Mouse (Mus musculus): ENCODE results near the gene Alkbh5. TPM values are rescaled to one million over a fixed set of nuclear protein-coding genes. Genes with fewer than 3 reads are reported as not detected.

The Alkbh5 gene
- polyA plus RNA-seq, 1 experiment from 2014 or later, result 29.7 TPM

DNA sequence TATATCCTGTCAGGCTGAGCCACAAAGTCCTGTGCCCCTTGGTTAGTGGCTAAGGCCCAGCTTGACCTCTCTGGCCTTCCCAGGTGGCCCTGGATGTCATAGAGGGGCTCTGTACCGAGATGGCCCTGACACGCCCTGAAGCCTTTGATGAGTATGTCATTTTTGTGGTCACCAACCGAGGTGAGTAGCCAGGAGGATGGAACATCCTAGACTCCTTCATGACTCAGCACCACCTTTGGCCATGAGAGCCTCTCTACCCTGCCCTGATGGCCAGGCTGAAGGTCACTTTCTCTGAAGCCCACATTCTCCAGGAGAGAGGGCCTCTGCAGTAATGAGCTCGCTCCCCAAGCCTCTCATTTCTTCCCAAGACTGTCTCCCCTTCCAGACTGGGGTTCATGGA is 17.9 kb upstream of the Alkbh5 start:
- DNase-seq (ENCODE audit: low spot score), result no peak
- H3K27ac ChIP-seq (ENCODE audit: low read depth, low read length), result no peak overlapping the region
- WGBS, result 75% methylated on average over 4 of the region's 4 CpGs

DNA sequence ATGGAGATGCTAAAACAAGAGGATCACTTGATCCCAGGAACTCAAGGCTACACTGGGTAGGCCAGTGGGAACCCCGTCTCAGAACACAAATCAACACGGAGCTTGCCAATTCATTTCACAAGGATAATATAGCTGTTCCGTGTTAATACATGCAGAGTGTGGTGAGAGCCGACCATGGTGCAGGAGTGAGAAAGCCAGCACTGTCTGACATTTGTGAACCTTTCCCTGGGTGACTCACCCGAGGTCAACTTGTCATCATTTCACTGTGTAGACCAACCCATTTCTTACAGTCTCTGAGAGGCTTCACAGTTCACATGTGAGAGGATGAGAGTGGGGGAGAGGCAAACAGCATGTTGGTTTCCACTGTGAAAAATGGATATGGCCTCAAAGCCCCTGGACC is 14.2 kb upstream of the Alkbh5 start:
- Histone ChIP-seq H3K27ac (ENCODE audit: low read depth, low read length) (no peak overlapping the region), H3K9me3 (ENCODE audit: control insufficient read depth, low read length) (no peaks in the 10 kb centered on the region), H3K4me3 (ENCODE audit: low read depth, low read length) (no peak overlapping the region), H3K4me1 (ENCODE audit: control insufficient read depth, insufficient read depth, low read length) (no peaks in the 10 kb centered on the region), H3K36me3 (ENCODE audit: control insufficient read depth, insufficient read depth, low read length) (no peaks in the 10 kb centered on the region), H3K27me3 (ENCODE audit: control insufficient read depth, insufficient read depth, low read length) (no peaks in the 10 kb centered on the region), H3K9ac (ENCODE audit: low read length) (no peak overlapping the region), H3K4me2 (ENCODE audit: low read depth) (no peak overlapping the region)
- DNase-seq (ENCODE audit: low spot score), result no peak
- no peak for ATAC-seq (ENCODE audit: insufficient read depth, low FRiP score, low TSS enrichment)
- WGBS, result 80% methylated on average over 5 of the region's 5 CpGs

More for the DNA sequence above, 17.9 kb upstream of the Alkbh5 start:
- no peak overlapping the region for H3K9ac ChIP-seq (ENCODE audit: low read length)
- H3K4me1 ChIP-seq (ENCODE audit: control insufficient read depth, insufficient read depth, low read length), result no peaks in the 10 kb centered on the region
- no peaks in the 10 kb centered on the region for H3K27me3 ChIP-seq (ENCODE audit: control insufficient read depth, insufficient read depth, low read length)
- no peak overlapping the region for H3K4me2 ChIP-seq (ENCODE audit: low read depth)
- no peaks in the 10 kb centered on the region for H3K9me3 ChIP-seq (ENCODE audit: control insufficient read depth, low read length)
- H3K4me3 ChIP-seq (ENCODE audit: low read depth, low read length), result no peak overlapping the region
- no peaks in the 10 kb centered on the region for H3K36me3 ChIP-seq (ENCODE audit: control insufficient read depth, insufficient read depth, low read length)
- no peak for ATAC-seq (ENCODE audit: insufficient read depth, low FRiP score, low TSS enrichment)

DNA sequence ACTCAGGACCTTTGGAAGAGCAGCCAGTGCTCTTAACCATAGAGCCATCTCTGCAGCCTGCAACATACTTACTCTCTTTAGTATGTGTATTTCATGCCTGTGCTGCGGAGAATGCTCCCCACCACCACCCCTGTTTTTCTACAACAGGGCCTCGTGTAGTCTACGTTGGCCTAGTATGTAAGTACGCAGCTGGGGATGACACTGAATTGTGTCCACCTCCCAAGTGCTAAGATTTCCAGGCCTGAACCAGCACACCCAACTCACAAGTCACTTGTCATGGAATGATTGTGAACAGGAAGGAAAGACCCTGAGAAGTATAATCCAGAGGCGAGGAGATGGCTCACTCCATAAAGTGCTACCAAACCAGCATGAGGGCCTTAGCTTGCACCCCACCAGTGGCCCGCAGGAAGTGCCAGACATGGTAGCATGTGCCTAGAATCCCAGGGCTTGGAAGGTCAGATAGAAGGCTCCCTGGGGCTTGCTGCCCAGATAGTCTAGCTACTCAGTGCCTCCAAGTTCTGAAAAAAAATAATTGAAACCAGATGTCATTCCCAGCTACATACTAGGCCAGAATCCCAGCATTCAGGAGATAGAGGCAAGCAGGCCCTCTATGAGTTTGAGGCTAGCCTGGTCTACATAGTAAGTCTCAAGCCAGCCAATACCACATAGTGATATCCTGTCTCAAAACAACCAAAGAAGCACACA is 13.4 kb upstream of the Alkbh5 start:
- DNase-seq (ENCODE audit: low spot score) (no peak), ATAC-seq (ENCODE audit: insufficient read depth, low FRiP score, low TSS enrichment) (no peak)
- Histone ChIP-seq H3K27me3 (ENCODE audit: control insufficient read depth, insufficient read depth, low read length) (no peaks in the 10 kb centered on the region), H3K4me1 (ENCODE audit: control insufficient read depth, insufficient read depth, low read length) (no peaks in the 10 kb centered on the region), H3K4me2 (ENCODE audit: low read depth) (no peak overlapping the region), H3K36me3 (ENCODE audit: control insufficient read depth, insufficient read depth, low read length) (no peaks in the 10 kb centered on the region), H3K9ac (ENCODE audit: low read length) (no peak overlapping the region), H3K9me3 (ENCODE audit: control insufficient read depth, low read length) (no peaks in the 10 kb centered on the region), H3K27ac (ENCODE audit: low read depth, low read length) (no peak overlapping the region), H3K4me3 (ENCODE audit: low read depth, low read length) (no peak overlapping the region)
- 83% methylated on average over 6 of the region's 6 CpGs for WGBS

DNA sequence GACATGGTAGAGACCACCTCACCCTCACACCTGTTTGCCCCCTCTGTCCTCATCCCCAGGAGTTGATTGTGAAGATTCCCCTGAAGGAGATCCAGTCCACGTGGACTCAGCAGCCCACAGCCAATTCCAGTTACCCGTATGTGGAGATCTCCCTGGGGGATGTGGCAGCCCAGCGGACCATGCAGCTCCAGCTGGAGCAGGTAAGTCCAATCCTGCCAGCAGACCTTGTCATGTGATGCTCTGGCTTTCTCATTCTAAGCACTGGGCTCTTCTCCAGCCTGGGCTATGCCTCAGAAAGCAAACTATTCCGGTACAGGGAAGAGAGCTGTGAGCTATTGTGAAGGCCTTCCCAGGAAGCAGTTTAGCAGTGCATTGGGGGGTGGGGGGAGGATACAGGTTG is 9.7 kb upstream of the Alkbh5 start:
- Histone ChIP-seq H3K4me3 (ENCODE audit: low read depth, low read length) (no peak overlapping the region), H3K27ac (ENCODE audit: low read depth, low read length) (no peak overlapping the region), H3K4me2 (ENCODE audit: low read depth) (no peak overlapping the region), H3K27me3 (ENCODE audit: control insufficient read depth, insufficient read depth, low read length) (no peaks in the 10 kb centered on the region), H3K4me1 (ENCODE audit: control insufficient read depth, insufficient read depth, low read length) (no peaks in the 10 kb centered on the region), H3K9me3 (ENCODE audit: control insufficient read depth, low read length) (no peaks in the 10 kb centered on the region), H3K36me3 (ENCODE audit: control insufficient read depth, insufficient read depth, low read length) (no peaks in the 10 kb centered on the region), H3K9ac (ENCODE audit: low read length) (no peak overlapping the region)
- 75% methylated on average over 4 of the region's 4 CpGs for WGBS
- no peak for DNase-seq (ENCODE audit: low spot score)
- no peak for ATAC-seq (ENCODE audit: insufficient read depth, low FRiP score, low TSS enrichment)

DNA sequence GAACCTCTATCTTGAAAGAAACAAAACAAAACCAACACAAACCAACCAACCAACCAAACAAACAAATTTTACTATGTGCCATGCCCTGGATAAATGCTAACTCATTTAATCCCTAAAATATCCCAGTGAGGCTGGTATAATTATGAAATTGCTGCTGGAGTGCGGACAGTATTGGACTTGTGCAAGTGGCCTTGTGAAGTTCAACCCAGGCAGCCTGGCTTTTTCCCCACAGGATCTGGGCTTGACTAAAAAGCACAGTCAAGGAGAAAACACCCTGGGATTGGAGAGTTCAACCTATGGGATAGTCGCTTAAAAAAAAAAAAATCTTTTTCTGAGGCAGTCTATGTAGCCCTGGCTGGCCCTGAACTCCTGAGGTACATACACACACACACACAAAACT is 505 bp upstream of the Alkbh5 start:
- ATAC-seq (ENCODE audit: insufficient read depth, low FRiP score, low TSS enrichment) (no peak), DNase-seq (ENCODE audit: low spot score) (no peak)
- no peak overlapping the region for H3K4me3 ChIP-seq (ENCODE audit: low read depth, low read length)

DNA sequence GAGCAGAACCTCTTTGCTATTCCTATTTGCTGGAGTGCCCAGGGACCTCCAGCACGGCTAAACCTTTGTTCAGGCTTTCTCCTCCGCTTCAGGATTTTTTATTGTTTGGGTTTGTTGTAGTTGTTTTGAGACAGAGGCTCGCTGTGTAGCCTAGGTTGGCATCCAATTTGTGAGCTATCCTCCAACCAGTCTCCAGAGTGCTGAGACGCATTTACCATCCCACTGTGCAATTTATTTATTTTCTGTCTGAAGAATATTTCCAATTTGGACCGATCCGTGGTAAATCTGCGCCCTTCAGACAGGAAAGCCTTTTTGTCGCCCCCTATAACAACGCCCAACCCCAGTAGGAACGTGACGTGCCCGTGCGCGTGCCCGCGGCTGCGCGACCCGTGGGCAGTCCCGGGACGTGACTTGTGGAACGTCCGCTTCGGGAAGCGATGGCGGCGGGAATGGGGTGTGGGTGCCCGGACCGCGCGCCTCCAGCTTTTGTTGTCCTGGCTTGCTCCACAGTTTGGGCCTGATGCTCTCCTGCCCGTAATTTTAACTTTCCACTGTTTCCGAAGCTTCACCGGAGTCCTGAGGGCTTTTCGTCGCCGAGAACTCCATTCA is 782 bp downstream of the Alkbh5 start:
- peak overlapping the region; percentile 76 for H3K4me2 ChIP-seq (ENCODE audit: low read depth)
- peak overlapping the region; percentile 99 for H3K27ac ChIP-seq (ENCODE audit: low read depth, low read length)
- H3K9ac ChIP-seq (ENCODE audit: low read length), result peak overlapping the region; percentile 91
- no peaks in the 10 kb centered on the region for H3K9me3 ChIP-seq (ENCODE audit: control insufficient read depth, low read length)
- no peaks in the 10 kb centered on the region for H3K36me3 ChIP-seq (ENCODE audit: control insufficient read depth, insufficient read depth, low read length)
- under 1% methylated on average over 37 of the region's 37 CpGs for WGBS
- peak overlapping the region; percentile 96 for H3K4me3 ChIP-seq (ENCODE audit: low read depth, low read length)
- ATAC-seq (ENCODE audit: insufficient read depth, low FRiP score, low TSS enrichment) (peak; percentile 70), DNase-seq (ENCODE audit: low spot score) (peak; percentile 95)
- H3K27me3 ChIP-seq (ENCODE audit: control insufficient read depth, insufficient read depth, low read length), result no peaks in the 10 kb centered on the region
- H3K4me1 ChIP-seq (ENCODE audit: control insufficient read depth, insufficient read depth, low read length), result peaks cover 17% of the 10 kb centered on the region

More for the DNA sequence above, 505 bp upstream of the Alkbh5 start:
- Histone ChIP-seq H3K9ac (ENCODE audit: low read length) (peak overlapping the region; percentile 91), H3K4me2 (ENCODE audit: low read depth) (peak overlapping the region; percentile 76), H3K27me3 (ENCODE audit: control insufficient read depth, insufficient read depth, low read length) (no peaks in the 10 kb centered on the region), H3K27ac (ENCODE audit: low read depth, low read length) (no peak overlapping the region), H3K9me3 (ENCODE audit: control insufficient read depth, low read length) (no peaks in the 10 kb centered on the region), H3K36me3 (ENCODE audit: control insufficient read depth, insufficient read depth, low read length) (no peaks in the 10 kb centered on the region), H3K4me1 (ENCODE audit: control insufficient read depth, insufficient read depth, low read length) (peaks cover 13% of the 10 kb centered on the region)
- WGBS, result 95% methylated on average over 2 of the region's 2 CpGs

DNA sequence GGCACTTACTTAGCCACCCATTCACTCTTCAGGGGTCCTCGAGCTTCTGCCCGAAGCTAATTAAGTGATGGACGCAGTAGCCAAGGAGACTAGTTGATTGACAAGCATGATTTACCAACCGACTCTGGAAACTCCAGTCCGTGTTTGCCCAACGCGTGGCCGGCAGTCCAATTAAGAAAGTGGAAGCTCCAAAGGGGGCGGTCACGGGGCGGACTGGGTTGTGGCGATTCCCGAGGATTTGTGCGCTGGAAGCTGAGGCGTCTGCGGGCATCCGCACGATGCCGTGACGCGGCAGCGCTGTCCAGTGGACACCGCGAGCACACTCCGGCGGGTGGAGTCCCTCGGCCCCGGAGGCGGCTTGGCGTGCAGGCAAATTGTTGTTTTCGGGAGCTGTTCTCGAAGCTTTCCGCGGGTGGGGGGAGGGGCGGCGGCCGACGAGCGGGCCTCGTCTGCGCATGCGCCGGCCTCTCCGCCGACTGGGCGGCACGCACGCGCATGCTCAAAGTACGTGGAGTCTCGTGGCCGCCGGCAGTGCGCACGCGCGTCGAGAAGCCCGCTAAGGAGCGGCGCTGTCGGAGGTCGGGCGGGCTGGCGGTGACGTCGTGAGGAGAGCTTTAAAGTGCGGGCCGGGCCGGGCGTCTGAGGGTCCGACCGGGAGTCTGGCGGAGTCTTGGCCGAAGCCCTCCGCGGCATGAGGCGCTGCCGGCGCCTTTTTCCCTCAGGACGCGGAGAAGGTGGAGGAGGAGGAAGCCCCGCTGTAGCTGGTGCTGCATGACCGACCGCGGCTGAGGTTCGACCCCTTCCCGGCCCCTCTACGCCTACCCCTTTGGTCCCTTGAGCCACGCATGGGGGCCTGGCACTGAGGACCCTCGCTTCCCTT is 1.5 kb downstream of the Alkbh5 start:
- no peaks in the 10 kb centered on the region for H3K36me3 ChIP-seq (ENCODE audit: control insufficient read depth, insufficient read depth, low read length)
- peak overlapping the region; percentile 76 for H3K4me2 ChIP-seq (ENCODE audit: low read depth)
- peak overlapping the region; percentile 96 for H3K4me3 ChIP-seq (ENCODE audit: low read depth, low read length)
- ATAC-seq (ENCODE audit: insufficient read depth, low FRiP score, low TSS enrichment), result peak; percentile 78
- H3K4me1 ChIP-seq (ENCODE audit: control insufficient read depth, insufficient read depth, low read length), result peaks cover 17% of the 10 kb centered on the region
- no peaks in the 10 kb centered on the region for H3K27me3 ChIP-seq (ENCODE audit: control insufficient read depth, insufficient read depth, low read length)
- peak overlapping the region; percentile 99 for H3K27ac ChIP-seq (ENCODE audit: low read depth, low read length)
- no peaks in the 10 kb centered on the region for H3K9me3 ChIP-seq (ENCODE audit: control insufficient read depth, low read length)
- peak; percentile 97 for DNase-seq (ENCODE audit: low spot score)
- peak overlapping the region; percentile 91 for H3K9ac ChIP-seq (ENCODE audit: low read length)
- WGBS, result under 1% methylated on average over 91 of the region's 91 CpGs

DNA sequence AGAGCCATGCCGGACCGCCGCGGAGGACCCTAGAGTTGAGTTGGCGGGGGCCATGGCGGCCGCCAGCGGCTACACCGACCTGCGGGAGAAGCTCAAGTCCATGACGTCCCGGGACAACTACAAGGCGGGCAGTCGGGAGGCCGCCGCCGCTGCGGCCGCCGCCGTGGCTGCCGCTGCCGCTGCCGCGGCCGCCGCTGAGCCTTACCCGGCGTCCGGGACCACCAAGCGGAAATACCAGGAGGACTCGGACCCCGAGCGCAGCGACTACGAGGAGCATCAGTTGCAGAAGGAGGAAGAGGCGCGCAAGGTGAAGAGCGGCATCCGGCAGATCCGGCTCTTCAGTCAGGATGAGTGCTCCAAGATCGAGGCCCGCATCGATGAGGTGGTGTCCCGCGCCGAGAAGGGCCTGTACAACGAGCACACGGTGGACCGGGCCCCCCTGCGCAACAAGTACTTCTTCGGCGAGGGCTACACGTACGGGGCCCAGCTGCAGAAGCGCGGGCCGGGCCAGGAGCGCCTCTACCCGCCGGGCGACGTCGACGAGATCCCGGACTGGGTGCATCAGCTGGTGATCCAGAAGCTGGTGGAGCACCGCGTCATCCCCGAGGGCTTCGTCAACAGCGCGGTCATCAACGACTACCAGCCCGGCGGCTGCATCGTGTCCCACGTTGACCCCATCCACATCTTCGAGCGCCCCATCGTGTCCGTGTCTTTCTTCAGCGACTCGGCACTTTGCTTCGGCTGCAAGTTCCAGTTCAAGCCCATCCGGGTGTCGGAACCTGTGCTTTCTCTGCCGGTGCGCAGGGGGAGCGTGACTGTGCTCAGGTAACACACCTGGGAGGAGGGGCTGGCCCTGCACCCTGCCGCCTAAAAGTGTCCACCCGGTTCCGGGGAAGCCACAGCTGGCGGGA is 2.4 kb downstream of the Alkbh5 start:
- no peaks in the 10 kb centered on the region for H3K36me3 ChIP-seq (ENCODE audit: control insufficient read depth, insufficient read depth, low read length)
- H3K4me2 ChIP-seq (ENCODE audit: low read depth), result peak overlapping the region; percentile 76
- peaks cover 17% of the 10 kb centered on the region for H3K4me1 ChIP-seq (ENCODE audit: control insufficient read depth, insufficient read depth, low read length)
- H3K4me3 ChIP-seq (ENCODE audit: low read depth, low read length), result peak overlapping the region; percentile 96
- DNase-seq (ENCODE audit: low spot score) (peak; percentile 48), ATAC-seq (ENCODE audit: insufficient read depth, low FRiP score, low TSS enrichment) (no peak)
- peak overlapping the region; percentile 99 for H3K27ac ChIP-seq (ENCODE audit: low read depth, low read length)
- WGBS, result under 1% methylated on average over 91 of the region's 93 CpGs
- H3K27me3 ChIP-seq (ENCODE audit: control insufficient read depth, insufficient read depth, low read length), result no peaks in the 10 kb centered on the region
- H3K9ac ChIP-seq (ENCODE audit: low read length), result peak overlapping the region; percentile 91
- no peaks in the 10 kb centered on the region for H3K9me3 ChIP-seq (ENCODE audit: control insufficient read depth, low read length)
